Mouse (Mus musculus) midbrain, embryonic 12.5 days (tissue): ENCODE results near the gene Emilin2. TPM values are rescaled to one million over a fixed set of nuclear protein-coding genes. Genes with fewer than 3 reads are reported as not detected.

Experiments
- ATAC-seq: fragments of 200-750 bp; cut with Nextera tagmentation; 2 replicates; pipeline ENCODE4 v1.8.0; 2017; ENCODE audit warnings: low read depth, moderate TSS enrichment, moderate library complexity; ENCODE audit not compliant: low FRiP score
- H3K27ac ChIP-seq: fragments of 300-500 bp; sonication (generic); replicated peaks from 2 replicates; pipeline ENCODE4 v1.5.1; 2016; ENCODE audit warnings: mild to moderate bottlenecking
- H3K27me3 ChIP-seq: fragments of 300-500 bp; sonication (generic); 2 replicates; pipeline ENCODE4 v1.6.1; 2016; ENCODE audit warnings: mild to moderate bottlenecking
- H3K36me3 ChIP-seq: fragments of 300-500 bp; sonication (generic); 2 replicates; pipeline ENCODE4 v1.6.1; 2016
- H3K4me1 ChIP-seq: fragments of 300-500 bp; sonication (generic); 2 replicates; pipeline ENCODE4 v1.6.1; 2016
- H3K4me2 ChIP-seq: fragments of 300-500 bp; sonication (generic); replicated peaks from 2 replicates; pipeline ENCODE4 v1.6.1; 2016; ENCODE audit warnings: mild to moderate bottlenecking, moderate library complexity
- H3K4me3 ChIP-seq: fragments of 300-500 bp; sonication (generic); 2 replicates; pipeline ENCODE4 v1.5.1; 2016; ENCODE audit warnings: mild to moderate bottlenecking
- H3K9ac ChIP-seq: fragments of 300-500 bp; sonication (generic); replicated peaks from 2 replicates; pipeline ENCODE4 v1.6.1; 2016; ENCODE audit warnings: mild to moderate bottlenecking, moderate library complexity
- H3K9me3 ChIP-seq: fragments of 300-500 bp; sonication (generic); 2 replicates; pipeline ENCODE4 v1.6.1; 2016; ENCODE audit warnings: mild to moderate bottlenecking
- WGBS: fragments of 180-500 bp; shearing (Covaris S2); methylation state at CpG from one replicate; pipeline ENCODE4 v1.1.7; 2016; 5-methylcytosine and 5-hydroxymethylcytosine counted together
- polyA plus RNA-seq: library from polyadenylated mRNA; unstranded; fragments of >200 nt; fragmentation: Nextera tagmentation; extraction: Ambion mirVana; gene quantifications from 2 replicates; pipeline ENCODE4 v1.2.1, GENCODE M21; 2016

Gene Emilin2
- polyA plus RNA-seq, 1 experiment from 2014 or later = 9.9 TPM

DNA sequence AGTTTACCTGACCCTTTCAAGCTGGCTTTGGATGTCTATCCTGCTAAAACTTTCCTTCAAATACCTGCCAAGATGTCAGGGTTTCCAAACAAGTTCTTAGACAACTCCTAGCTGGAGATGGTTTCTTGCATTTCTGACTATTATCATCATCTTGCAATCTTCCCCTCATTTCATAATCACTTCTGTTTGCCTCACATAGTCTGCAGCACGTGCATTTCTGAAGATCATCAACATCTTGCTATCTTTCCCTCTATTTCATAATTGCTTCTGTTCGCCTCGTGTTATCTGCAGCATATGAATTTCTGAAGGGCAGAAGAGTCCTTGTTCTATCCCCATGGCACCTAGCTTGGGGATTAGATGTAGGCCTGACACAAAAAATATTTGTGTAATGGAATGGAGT lies 17.2 kb downstream of the Emilin2 start:
- Histone ChIP-seq H3K4me1 (no peaks in the 10 kb centered on the region), H3K9ac (no peak overlapping the region), H3K4me2 (no peak overlapping the region), H3K4me3 (no peak overlapping the region), H3K27me3 (no peaks in the 10 kb centered on the region), H3K9me3 (no peaks in the 10 kb centered on the region), H3K36me3 (no peaks in the 10 kb centered on the region), H3K27ac (no peak overlapping the region)
- WGBS = 84% methylated on average over 3 of the region's 3 CpGs
- ATAC-seq = no peak

DNA sequence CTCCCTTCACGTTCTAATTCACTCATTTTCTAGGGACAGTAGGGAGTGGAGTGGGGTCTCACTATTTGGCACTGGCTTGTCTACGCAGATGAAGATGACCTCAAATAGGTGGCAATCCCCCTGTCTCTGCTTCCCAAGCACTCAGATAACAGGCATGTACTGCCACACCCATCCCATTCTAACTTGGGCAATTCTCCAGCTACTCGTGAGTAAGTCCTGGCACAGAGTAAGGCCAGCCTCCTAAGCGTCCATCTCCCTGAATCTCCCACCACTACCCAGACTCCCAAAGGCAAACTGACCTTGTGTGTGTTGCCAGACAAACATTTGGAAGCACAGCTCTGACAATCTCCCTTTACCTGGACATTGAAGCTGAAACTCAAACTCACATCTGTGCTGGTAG lies 18.9 kb downstream of the Emilin2 start:
- H3K36me3 ChIP-seq = no peaks in the 10 kb centered on the region
- no peak overlapping the region for H3K4me3 ChIP-seq
- H3K4me2 ChIP-seq = no peak overlapping the region
- H3K4me1 ChIP-seq = no peaks in the 10 kb centered on the region
- no peaks in the 10 kb centered on the region for H3K27me3 ChIP-seq
- no peak overlapping the region for H3K9ac ChIP-seq
- no peaks in the 10 kb centered on the region for H3K9me3 ChIP-seq
- ATAC-seq = no peak
- WGBS = 79% methylated on average over 4 of the region's 4 CpGs
- H3K27ac ChIP-seq = no peak overlapping the region

DNA sequence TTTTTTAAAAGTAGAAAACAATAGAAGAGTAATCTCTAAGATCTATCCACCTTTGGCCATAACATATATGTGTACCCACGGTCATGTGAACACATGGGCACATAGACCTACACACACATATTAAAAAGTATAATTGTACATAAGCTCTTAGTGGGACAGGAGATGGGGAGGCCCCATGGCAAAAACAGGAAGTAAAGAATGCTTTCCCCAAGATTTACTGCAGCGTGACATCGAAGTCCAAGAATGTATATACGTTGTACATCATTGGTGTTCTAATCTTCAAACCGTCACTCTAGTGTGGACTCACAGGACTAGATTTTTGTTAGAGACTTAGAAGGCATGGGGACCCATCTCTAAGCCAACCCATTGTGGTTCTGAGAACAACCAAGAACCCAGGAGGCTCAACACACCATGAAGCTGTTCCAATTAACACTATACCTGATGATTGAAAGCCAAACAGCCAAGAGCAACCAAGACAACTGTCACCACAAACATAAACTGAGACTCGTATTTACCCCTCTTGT lies 19.8 kb downstream of the Emilin2 start:
- no peak for ATAC-seq
- H3K4me1 ChIP-seq = no peaks in the 10 kb centered on the region
- no peaks in the 10 kb centered on the region for H3K27me3 ChIP-seq
- no peak overlapping the region for H3K4me2 ChIP-seq
- 95% methylated on average over 6 of the region's 6 CpGs for WGBS
- H3K27ac ChIP-seq = no peak overlapping the region
- H3K36me3 ChIP-seq = no peaks in the 10 kb centered on the region
- no peak overlapping the region for H3K4me3 ChIP-seq
- no peaks in the 10 kb centered on the region for H3K9me3 ChIP-seq
- no peak overlapping the region for H3K9ac ChIP-seq

DNA sequence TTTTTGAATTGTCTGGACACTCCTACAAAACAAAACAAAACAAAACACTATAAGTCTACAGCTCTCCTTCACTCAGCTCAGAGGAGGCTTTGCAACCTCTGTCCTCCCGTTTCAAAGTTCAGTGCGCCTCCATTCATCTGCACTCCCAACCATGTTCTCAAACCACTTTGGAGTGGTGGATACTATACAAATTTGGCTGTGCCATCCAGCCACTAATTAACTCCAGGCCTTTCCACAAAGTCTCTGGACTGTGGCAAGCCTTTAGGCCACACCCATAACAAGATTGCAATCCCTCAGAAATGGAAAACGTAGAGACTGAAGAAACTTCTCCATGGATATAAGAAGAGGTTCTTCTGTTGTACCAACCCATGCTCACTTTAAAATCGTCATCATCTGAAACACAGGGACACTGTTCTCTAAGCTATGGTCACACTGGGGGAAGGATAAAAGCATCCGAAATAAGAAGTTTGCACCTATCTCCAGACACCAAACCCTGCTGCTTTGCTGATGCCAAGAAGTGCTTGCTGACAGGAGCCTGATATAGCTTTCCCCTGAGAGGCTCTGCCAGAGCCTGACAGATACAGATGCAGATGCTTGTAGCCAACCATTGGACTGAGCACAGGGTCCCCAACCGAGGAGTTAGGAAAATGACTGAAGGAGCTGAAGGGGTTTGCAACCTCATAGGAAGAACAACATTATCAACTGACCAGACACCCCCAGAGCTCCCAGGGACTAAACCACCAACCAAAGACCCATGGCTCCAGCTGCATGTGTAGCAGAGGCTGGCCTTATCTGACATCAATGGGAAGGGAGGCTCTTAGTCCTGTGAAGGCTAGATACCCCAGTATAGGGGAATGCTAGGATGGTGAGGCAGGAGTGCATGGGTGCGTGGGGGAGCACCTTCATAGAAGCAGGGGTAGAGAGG lies 21.0 kb downstream of the Emilin2 start:
- Histone ChIP-seq H3K4me3 (no peak overlapping the region), H3K27me3 (no peaks in the 10 kb centered on the region), H3K9me3 (no peaks in the 10 kb centered on the region), H3K9ac (no peak overlapping the region), H3K4me1 (no peaks in the 10 kb centered on the region), H3K36me3 (no peaks in the 10 kb centered on the region), H3K27ac (no peak overlapping the region), H3K4me2 (no peak overlapping the region)
- ATAC-seq = no peak
- 86% methylated on average over 7 of the region's 7 CpGs for WGBS

DNA sequence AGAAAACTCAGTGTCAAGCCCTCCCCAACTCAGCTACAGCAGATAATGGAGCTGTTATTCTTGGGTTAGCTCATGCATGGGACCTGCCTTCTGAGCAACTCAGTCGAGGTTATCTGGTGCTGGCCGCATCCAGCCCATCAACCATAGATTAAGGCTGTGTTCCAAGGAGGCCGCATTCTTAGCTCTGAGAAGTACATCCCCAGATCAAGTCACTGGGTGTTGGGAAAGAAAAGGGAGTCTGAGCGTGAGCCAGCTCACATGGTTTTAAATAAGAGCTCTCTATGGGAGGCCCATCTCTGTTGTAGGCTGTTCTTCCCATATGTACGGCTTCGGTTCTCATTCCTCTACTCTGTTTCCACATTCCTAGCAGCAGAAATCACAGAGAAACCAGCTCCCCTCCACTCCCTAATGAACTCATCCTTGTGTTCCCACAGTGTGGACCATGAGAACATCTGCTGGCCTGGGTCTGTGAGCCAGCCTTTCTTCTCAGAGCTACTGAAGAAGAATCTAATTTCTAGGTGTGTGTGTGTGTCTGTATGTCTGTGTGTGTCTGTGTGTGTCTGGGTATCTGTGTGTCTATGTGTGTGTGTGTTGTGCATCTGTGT lies 22.1 kb downstream of the Emilin2 start:
- no peak for ATAC-seq
- Histone ChIP-seq H3K4me3 (no peak overlapping the region), H3K9ac (no peak overlapping the region), H3K27me3 (no peaks in the 10 kb centered on the region), H3K36me3 (no peaks in the 10 kb centered on the region), H3K4me1 (no peaks in the 10 kb centered on the region), H3K9me3 (no peaks in the 10 kb centered on the region), H3K4me2 (no peak overlapping the region), H3K27ac (no peak overlapping the region)
- 75% methylated on average over 6 of the region's 6 CpGs for WGBS

DNA sequence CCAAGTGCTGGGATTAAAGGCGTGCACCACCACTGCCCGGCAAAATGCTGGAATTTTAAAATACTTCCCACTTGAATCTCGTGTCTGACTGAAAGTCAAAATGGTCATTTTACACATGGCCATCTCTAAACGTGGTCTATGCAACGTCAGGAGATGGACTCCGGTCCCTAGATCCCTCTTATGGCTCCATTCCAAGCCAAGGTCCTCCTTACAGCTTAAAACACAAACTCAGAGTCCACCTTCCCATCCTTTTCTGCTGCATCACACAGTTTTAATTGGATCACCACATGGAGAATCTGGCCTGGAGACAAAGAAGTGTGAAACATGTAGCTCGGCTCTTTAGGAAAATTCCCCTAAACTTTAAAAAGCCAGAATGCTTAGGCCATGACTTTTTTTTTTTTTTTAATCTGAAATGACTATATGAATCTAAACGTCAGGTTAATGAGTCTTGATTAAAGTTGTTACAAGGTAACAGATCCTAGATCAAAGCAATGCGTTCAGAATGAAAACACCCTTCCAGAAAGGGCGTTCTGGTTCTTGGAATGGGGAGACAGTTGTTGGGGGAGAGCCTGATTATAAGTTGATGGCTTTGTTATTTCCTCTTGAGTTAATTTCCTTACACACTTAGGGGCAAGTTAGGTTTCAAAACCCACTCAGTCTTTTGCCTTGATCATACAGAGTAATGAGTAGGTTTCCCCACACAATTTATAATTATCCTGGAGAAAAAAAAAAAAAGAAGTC lies 22.8 kb downstream of the Emilin2 start:
- WGBS = 89% methylated on average over 10 of the region's 10 CpGs
- no peaks in the 10 kb centered on the region for H3K27me3 ChIP-seq
- no peak overlapping the region for H3K9ac ChIP-seq
- no peak overlapping the region for H3K27ac ChIP-seq
- no peaks in the 10 kb centered on the region for H3K4me1 ChIP-seq
- H3K4me2 ChIP-seq = no peak overlapping the region
- no peaks in the 10 kb centered on the region for H3K9me3 ChIP-seq
- no peak overlapping the region for H3K4me3 ChIP-seq
- no peak for ATAC-seq
- H3K36me3 ChIP-seq = no peaks in the 10 kb centered on the region

DNA sequence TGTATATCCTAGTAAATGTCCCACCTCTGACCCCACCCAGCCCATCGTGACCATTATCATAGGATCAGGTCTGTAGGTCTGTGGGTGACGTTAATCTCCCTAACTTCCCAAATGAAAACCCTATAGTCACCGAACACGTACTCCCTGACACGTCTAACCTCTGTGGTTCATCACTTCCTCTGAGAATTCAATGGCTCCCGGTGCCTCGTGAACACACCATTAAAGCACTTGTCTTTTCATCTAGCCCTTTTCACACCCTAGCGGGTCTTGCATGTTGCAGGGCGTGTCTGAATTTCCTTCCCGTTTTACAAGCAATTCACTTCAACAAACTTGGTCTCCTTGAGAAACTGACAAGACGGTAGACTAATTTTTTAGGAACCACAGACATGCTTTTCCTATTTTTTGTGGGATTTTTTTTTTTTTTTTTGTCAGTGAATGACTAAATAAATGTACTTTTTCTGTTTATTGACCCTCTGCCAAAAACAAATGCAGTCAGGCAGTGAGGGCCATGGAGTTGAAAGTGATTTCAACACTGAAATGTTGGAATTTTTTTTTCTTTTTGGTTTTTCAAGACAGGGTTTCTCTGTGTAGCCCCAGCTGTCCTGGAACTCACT lies 23.5 kb downstream of the Emilin2 start:
- H3K27ac ChIP-seq = no peak overlapping the region
- H3K36me3 ChIP-seq = no peaks in the 10 kb centered on the region
- WGBS = 92% methylated on average over 11 of the region's 11 CpGs
- H3K9ac ChIP-seq = no peak overlapping the region
- no peaks in the 10 kb centered on the region for H3K27me3 ChIP-seq
- ATAC-seq = no peak
- no peaks in the 10 kb centered on the region for H3K4me1 ChIP-seq
- H3K4me3 ChIP-seq = no peak overlapping the region
- H3K9me3 ChIP-seq = no peaks in the 10 kb centered on the region
- H3K4me2 ChIP-seq = no peak overlapping the region

DNA sequence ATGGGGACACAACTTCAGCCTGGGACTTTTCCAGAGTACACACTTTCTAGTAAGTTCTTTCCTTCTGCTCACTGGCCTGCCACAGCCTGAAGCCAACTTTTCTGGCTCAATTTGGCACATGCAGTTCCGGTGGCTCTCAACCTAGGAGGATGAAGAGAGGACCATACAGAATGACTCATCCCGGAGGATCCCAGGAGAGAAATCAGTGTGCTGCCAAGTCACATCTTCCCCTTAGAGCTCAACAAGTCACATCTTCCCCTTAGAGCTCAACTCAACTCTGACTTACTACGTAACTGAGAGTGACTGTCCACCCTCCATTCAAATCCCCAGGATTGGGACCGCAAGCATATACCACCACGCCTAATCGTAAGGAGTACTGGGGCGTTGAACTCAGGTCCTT lies 24.2 kb downstream of the Emilin2 start:
- no peak overlapping the region for H3K4me2 ChIP-seq
- H3K27me3 ChIP-seq = no peaks in the 10 kb centered on the region
- H3K4me1 ChIP-seq = no peaks in the 10 kb centered on the region
- H3K9ac ChIP-seq = no peak overlapping the region
- WGBS = 94% methylated on average over 7 of the region's 7 CpGs
- no peaks in the 10 kb centered on the region for H3K9me3 ChIP-seq
- H3K27ac ChIP-seq = no peak overlapping the region
- H3K36me3 ChIP-seq = no peaks in the 10 kb centered on the region
- no peak for ATAC-seq
- H3K4me3 ChIP-seq = no peak overlapping the region

DNA sequence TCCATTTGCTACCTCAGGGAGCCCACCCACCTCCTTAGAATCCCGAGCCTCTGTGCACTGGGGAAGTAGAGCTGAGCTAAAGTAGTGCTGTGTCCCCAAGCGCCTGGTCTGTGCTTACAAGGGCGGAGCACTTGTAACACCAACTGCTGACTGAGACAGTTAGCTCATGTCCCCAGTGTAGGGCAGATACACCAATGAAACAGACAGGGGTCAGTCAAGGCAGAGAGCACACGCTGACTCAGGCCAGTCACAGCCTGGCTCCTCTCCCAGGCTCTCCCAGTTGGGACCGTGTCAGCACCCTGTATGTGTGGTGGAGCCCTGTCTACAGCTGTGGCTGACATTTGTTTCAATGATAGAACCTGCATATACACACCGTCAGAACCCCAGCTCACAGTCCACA lies 25.8 kb downstream of the Emilin2 start:
- no peak overlapping the region for H3K9ac ChIP-seq

DNA sequence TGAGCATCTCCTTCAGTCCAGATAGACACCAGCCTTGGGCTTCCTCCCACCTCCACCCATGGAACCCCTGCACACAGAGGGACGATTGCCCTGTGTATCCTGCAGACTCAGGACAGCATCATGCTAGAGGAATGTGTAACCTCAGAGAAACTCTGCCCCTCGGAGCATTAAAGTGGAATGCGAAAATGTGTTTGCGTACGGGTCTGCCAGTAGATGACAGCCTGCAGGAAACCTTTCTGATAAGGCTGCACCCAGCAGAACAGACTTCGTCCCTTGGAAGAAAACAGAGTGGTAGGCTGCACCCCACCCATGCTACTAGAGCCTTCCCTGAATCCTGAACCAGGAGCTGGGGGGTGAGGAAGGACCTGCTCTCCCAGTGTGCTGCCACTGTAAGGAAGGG lies 26.9 kb downstream of the Emilin2 start:
- WGBS = 81% methylated on average over 6 of the region's 6 CpGs
- Histone ChIP-seq H3K9ac (no peak overlapping the region), H3K36me3 (no peaks in the 10 kb centered on the region), H3K9me3 (no peaks in the 10 kb centered on the region), H3K4me1 (no peaks in the 10 kb centered on the region), H3K27ac (no peak overlapping the region), H3K4me2 (no peak overlapping the region), H3K27me3 (no peaks in the 10 kb centered on the region), H3K4me3 (no peak overlapping the region)
- no peak for ATAC-seq

More for the DNA sequence above, 25.8 kb downstream of the Emilin2 start:
- H3K27me3 ChIP-seq = no peaks in the 10 kb centered on the region
- ATAC-seq = no peak
- 80% methylated on average over 6 of the region's 6 CpGs for WGBS
- no peak overlapping the region for H3K27ac ChIP-seq
- no peaks in the 10 kb centered on the region for H3K4me1 ChIP-seq
- no peaks in the 10 kb centered on the region for H3K36me3 ChIP-seq
- H3K9me3 ChIP-seq = no peaks in the 10 kb centered on the region
- no peak overlapping the region for H3K4me3 ChIP-seq
- H3K4me2 ChIP-seq = no peak overlapping the region

DNA sequence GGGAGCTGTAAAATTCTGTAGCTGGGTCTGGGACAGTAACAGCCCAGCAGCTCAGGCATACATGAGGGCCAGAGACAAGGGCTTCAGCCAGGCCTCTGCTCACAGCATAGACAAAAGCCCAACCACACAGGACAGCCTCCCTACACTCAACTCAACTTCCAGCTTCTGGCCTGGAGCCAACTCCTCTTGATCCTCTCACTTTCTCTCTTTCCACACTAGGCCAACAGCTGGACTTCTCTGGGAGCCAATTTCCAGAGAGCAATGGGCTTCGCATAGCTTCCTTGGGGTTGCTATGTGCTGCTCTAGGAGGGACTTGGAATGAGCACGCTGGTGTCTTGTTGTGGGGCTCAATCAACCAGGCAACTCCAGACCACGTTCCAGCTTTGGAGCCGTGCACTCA lies 28.5 kb downstream of the Emilin2 start:
- no peaks in the 10 kb centered on the region for H3K36me3 ChIP-seq
- no peak overlapping the region for H3K4me2 ChIP-seq
- no peak overlapping the region for H3K9ac ChIP-seq
- H3K27me3 ChIP-seq = no peaks in the 10 kb centered on the region
- H3K9me3 ChIP-seq = no peaks in the 10 kb centered on the region
- H3K4me1 ChIP-seq = no peaks in the 10 kb centered on the region
- H3K4me3 ChIP-seq = no peak overlapping the region
- no peak for ATAC-seq
- no peak overlapping the region for H3K27ac ChIP-seq
- WGBS = 86% methylated on average over 4 of the region's 4 CpGs

DNA sequence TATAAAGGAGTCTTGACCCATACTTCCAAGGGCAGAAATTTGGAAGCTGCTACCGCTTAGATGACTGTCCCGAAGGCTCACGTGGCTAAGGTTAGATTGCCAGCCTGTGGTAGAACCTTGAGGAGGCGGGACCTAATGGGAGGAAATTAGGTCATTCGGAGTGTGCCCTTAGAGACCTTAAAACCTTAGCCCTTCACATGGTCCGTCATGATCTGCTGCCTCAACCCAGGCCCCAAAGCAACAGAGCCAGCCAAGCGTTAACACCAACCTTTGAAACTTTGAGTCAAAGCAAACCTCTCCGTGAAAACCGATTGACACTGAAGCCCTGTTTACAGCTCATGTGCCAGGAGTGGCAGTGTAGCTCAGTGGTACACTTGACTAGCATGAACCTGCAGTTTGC lies 29.1 kb downstream of the Emilin2 start:
- no peak overlapping the region for H3K9ac ChIP-seq
- no peak overlapping the region for H3K4me3 ChIP-seq
- H3K9me3 ChIP-seq = no peaks in the 10 kb centered on the region
- ATAC-seq = no peak
- H3K27ac ChIP-seq = no peak overlapping the region
- H3K27me3 ChIP-seq = no peaks in the 10 kb centered on the region
- no peak overlapping the region for H3K4me2 ChIP-seq
- WGBS = 92% methylated on average over 9 of the region's 9 CpGs
- H3K36me3 ChIP-seq = no peaks in the 10 kb centered on the region
- H3K4me1 ChIP-seq = no peaks in the 10 kb centered on the region
